Mouse (Mus musculus) kidney, adult 2 months (tissue): ENCODE data around the gene B4galt5.

ENCODE experiments used
- CTCF ChIP-seq: fragments of 200-500 bp; conservative IDR thresholded peaks from 2 replicates; pipeline ENCODE4 v1.5.1; 2011; ENCODE audit warnings: low read depth, mild to moderate bottlenecking, control low read depth, low read length, moderate library complexity, mixed read lengths; ENCODE audit not compliant: insufficient read depth, insufficient read length
- POLR2A ChIP-seq: fragments of 200-500 bp; IDR thresholded peaks from one replicate; pipeline ENCODE4 v1.6.1; 2011; ENCODE audit warnings: low read depth, low read length, control low read depth

- TF ChIP-seq CTCF (no peak), POLR2A (no peak)
Measured at GRCm38 (mm10) chr2:167321372-167321771, 27.6 kb downstream of the B4galt5 start.
